Mouse (Mus musculus): ENCODE data around the gene Ern1.

Gene Ern1

GRCm38 (mm10) chr11:106365366-106365765 lies 122.3 kb downstream of the Ern1 start, which contains the start of gene Prr29:
TSS of gene Prr29 (plus strand) at chr11:106365472.
- no peak for TF ChIP-seq GATA4 (IDR thresholded peaks at IDR 0.05; ENCODE audit: insufficient replicate concordance, low read length)

DNA sequence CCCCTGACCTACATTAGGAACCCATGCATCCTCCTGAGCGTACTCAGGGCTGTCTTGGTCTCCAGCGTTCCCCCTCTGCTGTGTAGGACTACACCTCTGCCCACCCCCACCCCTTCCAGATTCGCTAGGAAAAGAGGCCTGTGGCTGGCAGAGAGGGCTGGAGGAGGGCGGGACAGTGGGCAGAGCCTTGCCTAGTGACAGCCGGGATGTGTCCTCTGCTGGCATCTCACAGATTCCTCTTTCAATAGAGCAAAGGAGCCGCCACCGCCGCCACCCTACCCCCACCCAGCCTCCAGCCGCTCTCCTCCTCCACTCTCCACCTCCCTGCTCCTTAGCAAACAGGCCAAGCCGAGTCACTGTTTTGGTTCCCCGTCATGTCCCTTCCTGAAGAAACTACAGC lies 122.9 kb downstream of the Ern1 start:
- TF ChIP-seq GATA4 (IDR thresholded peaks at IDR 0.05; ENCODE audit: insufficient replicate concordance, low read length) = no peak

GRCm38 (mm10) chr11:106359350-106359749 lies 128.3 kb downstream of the Ern1 start:
- no peak for TF ChIP-seq GATA4 (IDR thresholded peaks at IDR 0.05; ENCODE audit: insufficient replicate concordance, low read length)

GRCm38 (mm10) chr11:106355382-106356128 lies 132.1 kb downstream of the Ern1 start:
- TF ChIP-seq GATA4 (IDR thresholded peaks at IDR 0.05; ENCODE audit: insufficient replicate concordance, low read length) = peak; percentile 81; the same call in 1 of the 2 replicates

DNA sequence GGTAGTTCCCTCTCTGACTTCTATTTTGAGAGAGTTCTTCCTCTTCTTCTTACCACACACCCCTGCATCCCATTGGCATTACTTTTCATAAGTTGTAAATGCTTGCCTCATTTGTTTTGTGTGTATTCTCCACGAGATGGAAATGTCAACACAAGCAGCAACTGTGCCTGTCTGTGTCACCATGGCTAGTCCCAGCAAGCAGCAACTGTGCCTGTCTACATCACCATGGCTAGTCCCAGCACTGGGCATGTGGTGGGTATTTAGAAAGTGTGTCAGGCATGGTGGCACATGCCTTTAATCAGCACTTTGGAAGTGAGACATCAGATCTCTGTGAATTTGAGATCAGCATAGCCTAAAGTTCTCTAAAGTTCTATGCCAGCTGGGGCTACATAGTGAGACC lies 133.5 kb downstream of the Ern1 start:
- TF ChIP-seq GATA4 (IDR thresholded peaks at IDR 0.05; ENCODE audit: insufficient replicate concordance, low read length) = no peak

DNA sequence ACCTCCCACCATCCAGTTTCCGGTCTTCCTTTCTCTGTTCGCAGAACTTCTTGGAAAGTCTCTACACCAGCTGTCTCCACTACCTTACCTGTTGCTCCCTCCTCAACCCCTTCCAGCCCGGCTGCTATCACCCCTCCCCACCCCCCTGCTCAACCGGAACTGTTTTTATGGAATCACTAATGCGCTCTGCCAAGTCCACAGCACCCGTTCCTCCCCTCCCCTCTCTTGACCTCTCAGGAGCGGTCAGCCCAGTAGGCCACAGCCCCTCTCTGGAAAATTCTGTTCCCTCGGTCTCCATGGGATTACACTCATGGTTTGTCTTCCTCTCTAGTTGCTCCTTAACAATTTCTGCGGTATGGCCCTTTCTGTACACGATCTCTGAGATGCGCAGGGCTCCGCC lies 134.5 kb downstream of the Ern1 start, which contains the start of gene Scn4a:
Gene Scn4a (minus strand): TSS at position 101 of the 400 bp plus-strand sequence.
- no peak for TF ChIP-seq GATA4 (IDR thresholded peaks at IDR 0.05; ENCODE audit: insufficient replicate concordance, low read length)

DNA sequence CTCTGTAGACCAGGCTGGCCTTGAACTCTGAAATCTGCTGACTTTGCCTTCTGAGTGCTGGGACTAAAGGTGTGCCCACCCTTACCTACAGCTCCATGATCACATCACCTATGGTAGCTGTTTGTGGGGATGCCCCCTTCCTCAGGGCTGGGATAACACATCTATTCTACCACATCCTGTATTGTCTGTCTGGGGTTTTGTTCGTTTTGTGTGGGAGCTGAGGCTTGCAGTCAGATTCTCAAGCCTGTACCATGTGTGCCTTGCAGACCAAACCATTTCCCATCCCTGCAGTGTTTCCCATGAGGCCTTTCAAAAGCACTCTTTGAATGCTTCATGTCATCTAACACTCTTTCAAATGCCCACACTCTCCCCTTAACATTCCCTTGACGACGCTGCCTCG lies 135.7 kb downstream of the Ern1 start:
- no peak for TF ChIP-seq GATA4 (IDR thresholded peaks at IDR 0.05; ENCODE audit: insufficient replicate concordance, low read length)

DNA sequence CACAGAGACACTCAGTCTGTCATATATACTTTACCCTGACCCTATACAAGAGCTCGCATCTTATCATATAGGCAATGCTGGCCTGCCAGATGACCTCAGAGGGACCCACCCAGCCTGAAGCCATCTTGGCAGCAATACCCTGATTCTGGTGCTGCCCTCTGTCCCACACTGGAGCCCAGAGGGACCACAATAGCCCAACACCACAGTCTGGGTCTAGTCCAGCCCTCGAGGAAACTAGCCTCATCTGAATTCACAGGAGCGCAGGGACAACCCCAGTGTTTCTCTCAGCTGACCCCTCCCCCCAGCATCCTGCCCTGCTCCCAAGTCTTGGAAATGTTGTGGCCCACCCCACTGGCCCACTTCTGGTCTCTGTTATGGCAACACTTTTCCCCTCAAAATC lies 136.4 kb downstream of the Ern1 start:
- no peak for TF ChIP-seq GATA4 (IDR thresholded peaks at IDR 0.05; ENCODE audit: insufficient replicate concordance, low read length)

- no peak for TF ChIP-seq GATA4 (IDR thresholded peaks at IDR 0.05; ENCODE audit: insufficient replicate concordance, low read length)
Observed at GRCm38 (mm10) chr11:106350853-106351252, 136.8 kb downstream of the Ern1 start.

GRCm38 (mm10) chr11:106349772-106350171 lies 137.9 kb downstream of the Ern1 start:
- TF ChIP-seq GATA4 (IDR thresholded peaks at IDR 0.05; ENCODE audit: insufficient replicate concordance, low read length) = no peak

DNA sequence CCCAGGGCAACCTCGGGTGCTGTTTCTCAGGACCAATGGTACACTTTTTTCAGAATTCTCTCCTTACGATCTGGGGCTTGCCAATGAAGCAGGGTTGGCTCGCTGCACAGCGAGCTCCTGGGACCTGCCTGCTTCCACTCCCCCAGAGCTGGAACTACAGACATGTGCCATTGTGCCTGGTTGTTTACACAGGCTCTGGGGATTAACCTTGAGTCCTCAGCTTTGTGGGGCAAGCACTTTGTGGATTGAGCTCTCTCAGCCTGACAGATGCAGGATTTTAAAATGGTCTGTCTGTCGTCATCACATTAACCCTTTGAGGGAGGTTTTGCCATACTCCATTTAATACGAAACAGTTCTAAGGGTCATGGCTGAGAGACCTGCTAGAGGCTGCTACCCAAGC lies 142.7 kb downstream of the Ern1 start:
- TF ChIP-seq GATA4 (IDR thresholded peaks at IDR 0.05; ENCODE audit: insufficient replicate concordance, low read length) = no peak
